9 mouse cellular contexts compared by ENCODE assay signal in genomic region chr8:11728482-11729295, GRCm38 (mm10). TPM values are rescaled to one million over a fixed set of nuclear protein-coding genes. Genes with fewer than 3 reads are reported as not detected.
A peak's percentile ranks its signal among the peaks of the same experiment; 100 is the strongest.
DNase-seq lines count a peak whose midpoint lies in the region; ATAC-seq and TF ChIP-seq lines count a peak whose summit lies in the region.
"Had no signal": no experiment of that assay in that cellular context is flagged by ENCODE, and none has a peak within 500 bp of the region (broad histone marks: within the 10 kb centered on the region; RNA-seq: fewer than 3 reads in every experiment).

No protein-coding gene starts in this region.

- peaks cover 39% of the 10 kb centered on the region for H3K27me3 ChIP-seq in heart, embryonic 15.5 days
- peaks cover 45% of the 10 kb centered on the region for H3K27me3 ChIP-seq in midbrain, embryonic 10.5 days (ENCODE audit: low read depth, poor library complexity, severe bottlenecking)
- peaks cover 10% of the 10 kb centered on the region; the same call in 1 of the 2 replicates for H3K27me3 ChIP-seq in stomach, postnatal 0 days (ENCODE audit: control insufficient read depth, insufficient read depth, low read length)

- peaks cover 37% of the 10 kb centered on the region for H3K4me1 ChIP-seq in heart, embryonic 15.5 days (replicated peaks)
- H3K4me1 ChIP-seq in midbrain, embryonic 10.5 days = peaks cover 30% of the 10 kb centered on the region
- no peaks in the 10 kb centered on the region for H3K4me1 ChIP-seq in stomach, postnatal 0 days (replicated peaks; ENCODE audit: control insufficient read depth, insufficient read depth)

- H3K4me3 ChIP-seq in heart, embryonic 15.5 days = peak overlapping the region; percentile 77
- peak overlapping the region; percentile 84 for H3K4me3 ChIP-seq in midbrain, embryonic 10.5 days
- H3K4me3 ChIP-seq in stomach, postnatal 0 days (ENCODE audit: low read depth, low read length) = peak overlapping the region; percentile 49

- ATAC-seq in heart, embryonic 15.5 days (replicated peaks; ENCODE audit: insufficient number of reproducible peaks, insufficient read depth, low FRiP score, low read depth) = peak; percentile 3; the same call in 1 of the 2 replicates
- no peak for ATAC-seq in stomach, postnatal 0 days (ENCODE audit: low FRiP score, low TSS enrichment)

- H3K9me3 ChIP-seq in heart, embryonic 15.5 days (replicated peaks) = no peaks in the 10 kb centered on the region
- no peaks in the 10 kb centered on the region for H3K9me3 ChIP-seq in midbrain, embryonic 10.5 days (replicated peaks)
- H3K9me3 ChIP-seq in stomach, postnatal 0 days (ENCODE audit: control insufficient read depth, low read length) = no peaks in the 10 kb centered on the region

- TF ChIP-seq EP300 in stomach, postnatal 0 days (optimal IDR thresholded peaks at IDR 0.05) = no peak

- H3K36me3 ChIP-seq in heart, embryonic 15.5 days = no peaks in the 10 kb centered on the region; the same call in 1 of the 2 replicates
- peaks cover 6% of the 10 kb centered on the region for H3K36me3 ChIP-seq in midbrain, embryonic 10.5 days
- no peaks in the 10 kb centered on the region for H3K36me3 ChIP-seq in stomach, postnatal 0 days (ENCODE audit: control insufficient read depth, insufficient read depth, low read length)

- H3K9ac ChIP-seq in heart, embryonic 15.5 days = peak overlapping the region; percentile 87
- H3K9ac ChIP-seq in stomach, postnatal 0 days (ENCODE audit: low read length) = peak overlapping the region; percentile 56

- H3K27ac ChIP-seq in heart, embryonic 15.5 days = peak overlapping the region; percentile 98
- H3K27ac ChIP-seq in midbrain, embryonic 10.5 days (replicated peaks) = peak overlapping the region; percentile 98
- H3K27ac ChIP-seq in stomach, postnatal 0 days (replicated peaks) = no peak overlapping the region

- peak overlapping the region; percentile 90 for H3K4me2 ChIP-seq in heart, embryonic 15.5 days
- peak overlapping the region; percentile 77 for H3K4me2 ChIP-seq in stomach, postnatal 0 days (replicated peaks; ENCODE audit: low read depth)

- no peak for TF ChIP-seq CTCF in stomach, postnatal 0 days (IDR thresholded peaks at IDR 0.05; ENCODE audit: low read depth)

- 2% methylated on average over 52 of the region's 61 CpGs for WGBS in heart, embryonic 15.5 days
- under 1% methylated on average over 60 of the region's 61 CpGs for WGBS in midbrain, embryonic 10.5 days
- WGBS in stomach, postnatal 0 days = 3% methylated on average over 60 of the region's 61 CpGs

- DNase-seq in gastrocnemius, postnatal 10 days = peak; percentile 31
- DNase-seq in gastrocnemius, adult 18-20 months (ENCODE audit: low spot score) = no peak
- DNase-seq in cerebellum, postnatal 36 days = peak; percentile 49 to 55
- peak; percentile 79 to 84 for DNase-seq in kidney, postnatal 36 days
- DNase-seq in midbrain, embryonic 10.5 days (ENCODE audit: low spot score) = peak; percentile 73
- DNase-seq in stomach, postnatal 0 days (ENCODE audit: low spot score) = no peak
- DNase-seq in thymus, postnatal 14 days = no peak

RNA-seq across cellular contexts. Expression of gene Arhgef7, which starts 1.2 kb away (rescaled TPM):
- total RNA-seq in gastrocnemius, postnatal 10 days (2021) = 10 to 100 TPM; 76.7 to 84.2 TPM
- 10 to 100 TPM; 31.3 to 32.0 TPM for total RNA-seq in gastrocnemius, adult 18-20 months (2021)
- 59.9 and 67.6 TPM in 2 replicates for polyA plus RNA-seq in heart, embryonic 15.5 days (2015; fragmentation: Nextera tagmentation; extraction: Ambion mirVana)
- polyA plus RNA-seq in midbrain, embryonic 10.5 days (2016; fragmentation: Nextera tagmentation; extraction: Ambion mirVana) = 47.4 and 56.9 TPM in 2 replicates
- 12.6 and 13.7 TPM in 2 replicates for polyA plus RNA-seq in stomach, postnatal 0 days (2015; fragmentation: Nextera tagmentation; extraction: Ambion mirVana)

RNA-seq across cellular contexts. Expression of gene 1700016D06Rik, which starts 27.8 kb away (rescaled TPM):
- not detected for total RNA-seq in gastrocnemius, postnatal 10 days (2021)
- total RNA-seq in gastrocnemius, adult 18-20 months (2021) = not detected
- polyA plus RNA-seq in heart, embryonic 15.5 days (2015; fragmentation: Nextera tagmentation; extraction: Ambion mirVana) = not detected in 2 replicates
- 0.09 TPM in 1 of 2 replicates, not detected in the other for polyA plus RNA-seq in midbrain, embryonic 10.5 days (2016; fragmentation: Nextera tagmentation; extraction: Ambion mirVana)
- not detected in 2 replicates for polyA plus RNA-seq in stomach, postnatal 0 days (2015; fragmentation: Nextera tagmentation; extraction: Ambion mirVana)
- total RNA-seq: heart, postnatal 36 days had no signal

Comparison
In these comparisons a context has a peak if more than half of its experiments do, and no peak if none do; other contexts are left out.
1. DNase-seq: peak in gastrocnemius, postnatal 10 days (single experiment), cerebellum, postnatal 36 days (2 of 2), kidney, postnatal 36 days (2 of 2) and midbrain, embryonic 10.5 days (single experiment); none in gastrocnemius, adult 18-20 months (single experiment), stomach, postnatal 0 days (single experiment) and thymus, postnatal 14 days (single experiment).
2. Peak in every context shown above with its lines, with median percentiles within 50 percentile points of each other: H3K4me3 ChIP-seq.